Mouse (Mus musculus): ENCODE measurements around the gene 4933406M09Rik. TPM values are rescaled to one million over a fixed set of nuclear protein-coding genes. Genes with fewer than 3 reads are reported as not detected.

4933406M09Rik gene
- polyA plus RNA-seq, 1 experiment from 2014 or later: not detected

- H3K9ac ChIP-seq: no peak overlapping the region
- H3K9me3 ChIP-seq: no peaks in the 10 kb centered on the region
- H3K4me2 ChIP-seq: no peak overlapping the region
- H3K36me3 ChIP-seq: peaks cover 84% of the 10 kb centered on the region
- H3K4me3 ChIP-seq: no peak overlapping the region
- ATAC-seq (ENCODE audit: low FRiP score): no peak
- no peaks in the 10 kb centered on the region for H3K27me3 ChIP-seq
- H3K4me1 ChIP-seq (replicated peaks): 0 out of 2 replicates have a peak, but pooled peaks cover 5% of the 10 kb centered on the region
- no peak overlapping the region for H3K27ac ChIP-seq
- WGBS: 81% methylated on average over 2 of the region's 2 CpGs
Measured at GRCm38 (mm10) chr1:134353326-134353725, 32.4 kb upstream of the 4933406M09Rik start.

GRCm38 (mm10) chr1:134357461-134357860 lies 28.3 kb upstream of the 4933406M09Rik start:
- Histone ChIP-seq H3K4me1 (replicated peaks) (peaks cover 28% of the 10 kb centered on the region), H3K36me3 (peaks cover 60% of the 10 kb centered on the region), H3K27ac (no peak overlapping the region), H3K4me2 (no peak overlapping the region), H3K4me3 (no peak overlapping the region), H3K9ac (no peak overlapping the region), H3K27me3 (no peaks in the 10 kb centered on the region), H3K9me3 (no peaks in the 10 kb centered on the region)
- no peak for ATAC-seq (ENCODE audit: low FRiP score)
- WGBS: 63% methylated on average over 4 of the region's 4 CpGs

- no peak overlapping the region for H3K27ac ChIP-seq
- H3K9me3 ChIP-seq: no peaks in the 10 kb centered on the region
- H3K27me3 ChIP-seq: no peaks in the 10 kb centered on the region
- H3K4me2 ChIP-seq: peak overlapping the region; percentile 75
- peaks cover 28% of the 10 kb centered on the region for H3K4me1 ChIP-seq (replicated peaks)
- peaks cover 29% of the 10 kb centered on the region for H3K36me3 ChIP-seq
- H3K4me3 ChIP-seq: peak overlapping the region; percentile 89
- 82% methylated on average over 7 of the region's 7 CpGs for WGBS
- no peak for ATAC-seq (ENCODE audit: low FRiP score)
- peak overlapping the region; percentile 94 for H3K9ac ChIP-seq
Measured at GRCm38 (mm10) chr1:134360656-134361055, 25.1 kb upstream of the 4933406M09Rik start.

- 2% methylated on average over 31 of the region's 44 CpGs for WGBS
- peaks cover 22% of the 10 kb centered on the region for H3K36me3 ChIP-seq
- no peaks in the 10 kb centered on the region for H3K9me3 ChIP-seq
- peak overlapping the region; percentile 89 for H3K4me3 ChIP-seq
- peak overlapping the region; percentile 78 for H3K27ac ChIP-seq
- ATAC-seq (ENCODE audit: low FRiP score): peak; percentile 89; the same call in 1 of the 2 replicates
- peaks cover 28% of the 10 kb centered on the region for H3K4me1 ChIP-seq (replicated peaks)
- peak overlapping the region; percentile 75 for H3K4me2 ChIP-seq
- no peaks in the 10 kb centered on the region for H3K27me3 ChIP-seq
- peak overlapping the region; percentile 94 for H3K9ac ChIP-seq
Measured at GRCm38 (mm10) chr1:134361195-134361856, 24.4 kb upstream of the 4933406M09Rik start.

GRCm38 (mm10) chr1:134361857-134362212 lies 23.9 kb upstream of the 4933406M09Rik start, which contains the start of gene Tmem183a:
Gene Tmem183a (minus strand): TSS chr1:134361979.
- Histone ChIP-seq H3K4me1 (replicated peaks) (peaks cover 28% of the 10 kb centered on the region), H3K27ac (peak within 1 kb of the TSS; percentile 78), H3K4me3 (peak within 1 kb of the TSS; percentile 89), H3K9me3 (no peaks in the 10 kb centered on the region), H3K9ac (peak within 1 kb of the TSS; percentile 94), H3K36me3 (peaks cover 21% of the 10 kb centered on the region), H3K4me2 (peak within 1 kb of the TSS; percentile 75), H3K27me3 (no peaks in the 10 kb centered on the region)
- WGBS: under 1% methylated on average over 38 of the region's 38 CpGs
- ATAC-seq (ENCODE audit: low FRiP score): peak; percentile 99

- no peak for ATAC-seq (ENCODE audit: low FRiP score)
- Histone ChIP-seq H3K9ac (no peak overlapping the region), H3K27ac (no peak overlapping the region), H3K4me1 (replicated peaks) (peaks cover 25% of the 10 kb centered on the region), H3K27me3 (0 out of 2 replicates have a peak, but pooled peaks cover 1% of the 10 kb centered on the region), H3K9me3 (no peaks in the 10 kb centered on the region), H3K4me2 (no peak overlapping the region), H3K36me3 (peaks cover 11% of the 10 kb centered on the region), H3K4me3 (no peak overlapping the region)
- 83% methylated on average over 4 of the region's 4 CpGs for WGBS
Measured at GRCm38 (mm10) chr1:134363194-134363593, 22.5 kb upstream of the 4933406M09Rik start.

- H3K27me3 ChIP-seq: 0 out of 2 replicates have a peak, but pooled peaks cover 6% of the 10 kb centered on the region
- H3K4me1 ChIP-seq (replicated peaks): peaks cover 8% of the 10 kb centered on the region
- H3K4me3 ChIP-seq: no peak overlapping the region
- H3K9ac ChIP-seq: no peak overlapping the region
- no peak overlapping the region for H3K4me2 ChIP-seq
- no peak for ATAC-seq (ENCODE audit: low FRiP score)
- H3K9me3 ChIP-seq: no peaks in the 10 kb centered on the region
- WGBS: 69% methylated on average over 5 of the region's 5 CpGs
- no peaks in the 10 kb centered on the region for H3K36me3 ChIP-seq
- H3K27ac ChIP-seq: no peak overlapping the region
Measured at GRCm38 (mm10) chr1:134365491-134365890, 20.2 kb upstream of the 4933406M09Rik start.

- no peak overlapping the region for H3K9ac ChIP-seq
- WGBS: 59% methylated on average over 9 of the region's 9 CpGs
- no peak overlapping the region for H3K4me2 ChIP-seq
- no peak overlapping the region for H3K27ac ChIP-seq
- H3K27me3 ChIP-seq: 0 out of 2 replicates have a peak, but pooled peaks cover 6% of the 10 kb centered on the region
- no peaks in the 10 kb centered on the region for H3K9me3 ChIP-seq
- H3K4me3 ChIP-seq: no peak overlapping the region
- H3K4me1 ChIP-seq (replicated peaks): no peaks in the 10 kb centered on the region
- no peaks in the 10 kb centered on the region for H3K36me3 ChIP-seq
- no peak for ATAC-seq (ENCODE audit: low FRiP score)
Measured at GRCm38 (mm10) chr1:134368777-134369337, 16.9 kb upstream of the 4933406M09Rik start.

- Histone ChIP-seq H3K4me3 (no peak overlapping the region), H3K27me3 (no peaks in the 10 kb centered on the region), H3K36me3 (no peaks in the 10 kb centered on the region), H3K9me3 (no peaks in the 10 kb centered on the region), H3K27ac (no peak overlapping the region), H3K9ac (no peak overlapping the region), H3K4me1 (replicated peaks) (no peaks in the 10 kb centered on the region), H3K4me2 (no peak overlapping the region)
- ATAC-seq (ENCODE audit: low FRiP score): no peak
- WGBS: 85% methylated on average over 2 of the region's 2 CpGs
Measured at GRCm38 (mm10) chr1:134374124-134374523, 11.6 kb upstream of the 4933406M09Rik start.

GRCm38 (mm10) chr1:134381051-134381450 lies 4.7 kb upstream of the 4933406M09Rik start:
- H3K9ac ChIP-seq: no peak overlapping the region
- H3K9me3 ChIP-seq: no peaks in the 10 kb centered on the region
- 83% methylated on average over 2 of the region's 2 CpGs for WGBS
- ATAC-seq (ENCODE audit: low FRiP score): no peak
- H3K27me3 ChIP-seq: no peaks in the 10 kb centered on the region
- no peaks in the 10 kb centered on the region for H3K36me3 ChIP-seq
- H3K4me1 ChIP-seq (replicated peaks): peaks cover 11% of the 10 kb centered on the region
- no peak overlapping the region for H3K4me2 ChIP-seq
- no peak overlapping the region for H3K27ac ChIP-seq
- H3K4me3 ChIP-seq: no peak overlapping the region

GRCm38 (mm10) chr1:134381795-134382625 lies 3.7 kb upstream of the 4933406M09Rik start:
- H3K4me2 ChIP-seq: peak overlapping the region; percentile 49
- 15% methylated on average over 19 of the region's 19 CpGs for WGBS
- peaks cover 11% of the 10 kb centered on the region for H3K4me1 ChIP-seq (replicated peaks)
- H3K4me3 ChIP-seq: peak overlapping the region; percentile 25
- H3K27ac ChIP-seq: no peak overlapping the region
- no peaks in the 10 kb centered on the region for H3K36me3 ChIP-seq
- peak overlapping the region; percentile 55; the same call in 1 of the 2 replicates for H3K9ac ChIP-seq
- ATAC-seq (ENCODE audit: low FRiP score): no peak
- no peaks in the 10 kb centered on the region for H3K9me3 ChIP-seq
- no peaks in the 10 kb centered on the region for H3K27me3 ChIP-seq

- no peak for ATAC-seq (ENCODE audit: low FRiP score)
- Histone ChIP-seq H3K9me3 (no peaks in the 10 kb centered on the region), H3K4me2 (no peak overlapping the region), H3K4me3 (no peak overlapping the region), H3K27me3 (no peaks in the 10 kb centered on the region), H3K36me3 (no peaks in the 10 kb centered on the region), H3K9ac (no peak overlapping the region), H3K27ac (no peak overlapping the region), H3K4me1 (replicated peaks) (peaks cover 11% of the 10 kb centered on the region)
- WGBS: 92% methylated on average over 4 of the region's 4 CpGs
Measured at GRCm38 (mm10) chr1:134384581-134384980, 1.2 kb upstream of the 4933406M09Rik start.
